Mouse (Mus musculus): Measurements from ENCODE around the gene Clps. TPM values are rescaled to one million over a fixed set of nuclear protein-coding genes. Genes with fewer than 3 reads are reported as not detected.

Clps gene
- polyA plus RNA-seq, 1 experiment from 2014 or later, result 0.33 TPM

- Histone ChIP-seq H3K27ac (ENCODE audit: low read depth) (peak overlapping the region; percentile 72; the same call in 1 of the 2 replicates), H3K27me3 (ENCODE audit: insufficient read depth, low read length) (no peaks in the 10 kb centered on the region), H3K4me3 (ENCODE audit: low read depth, low read length) (peak overlapping the region; percentile 69), H3K4me1 (ENCODE audit: insufficient read depth) (0 out of 2 replicates have a peak, but pooled peaks cover 6% of the 10 kb centered on the region), H3K9me3 (ENCODE audit: low read depth, low read length) (no peaks in the 10 kb centered on the region), H3K36me3 (ENCODE audit: insufficient read depth) (no peaks in the 10 kb centered on the region), H3K4me2 (peak overlapping the region; percentile 100), H3K9ac (peak overlapping the region; percentile 62)
- no peak for DNase-seq
- peak; percentile 57 for ATAC-seq (ENCODE audit: insufficient read depth)
- 9% methylated on average over 28 of the region's 28 CpGs for WGBS
- no peak for TF ChIP-seq CTCF (IDR thresholded peaks at IDR 0.05; ENCODE audit: low read depth)
Measured at GRCm38 (mm10) chr17:28523355-28524008, 37.1 kb downstream of the Clps start.

DNA sequence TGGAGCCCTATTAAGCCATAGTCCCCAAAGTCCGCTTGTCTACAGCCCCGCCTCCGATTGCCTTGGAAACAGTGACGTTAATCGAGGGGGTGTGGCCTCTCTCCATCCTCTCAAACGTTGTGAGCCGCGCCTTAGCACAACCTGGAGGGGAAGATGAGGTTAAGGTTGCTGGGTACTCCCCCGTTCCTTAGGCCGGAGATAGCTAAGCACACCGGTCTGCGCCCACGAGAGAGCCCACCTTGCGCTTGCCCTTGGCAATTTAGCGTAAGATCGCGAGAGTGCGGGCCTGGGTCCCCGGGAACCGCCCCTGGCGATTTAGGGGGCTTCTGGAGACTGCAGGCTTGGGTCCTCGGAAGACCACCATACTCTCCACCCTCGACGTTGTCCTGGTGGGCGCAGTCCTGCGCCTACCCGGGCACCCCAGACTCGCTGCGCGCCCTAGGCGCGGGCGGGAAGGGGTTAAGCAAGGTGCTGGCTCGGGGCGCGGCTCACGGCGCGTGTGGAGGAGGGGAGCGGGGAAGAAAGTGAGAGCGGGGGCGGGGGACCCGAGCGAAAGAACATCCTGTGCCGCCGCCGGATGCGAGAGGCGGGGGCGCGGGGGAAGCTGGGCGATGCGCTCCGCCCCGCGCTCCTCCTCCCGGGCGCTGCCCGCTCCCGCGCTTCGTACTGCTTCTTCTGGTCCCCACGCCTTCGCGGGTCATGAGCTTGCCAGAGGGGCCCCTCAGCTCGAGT lies 37.8 kb downstream of the Clps start:
- DNase-seq, result peak; percentile 94
- no peaks in the 10 kb centered on the region for H3K9me3 ChIP-seq (ENCODE audit: low read depth, low read length)
- H3K9ac ChIP-seq, result peak overlapping the region; percentile 62
- peak overlapping the region; percentile 100 for H3K4me2 ChIP-seq
- H3K36me3 ChIP-seq (ENCODE audit: insufficient read depth), result no peaks in the 10 kb centered on the region
- TF ChIP-seq CTCF (IDR thresholded peaks at IDR 0.05; ENCODE audit: low read depth), result 0 out of 2 replicates have a peak, but pooled peaks have one; percentile 3
- under 1% methylated on average over 62 of the region's 66 CpGs for WGBS
- no peaks in the 10 kb centered on the region for H3K27me3 ChIP-seq (ENCODE audit: insufficient read depth, low read length)
- H3K27ac ChIP-seq (ENCODE audit: low read depth), result peak overlapping the region; percentile 72
- H3K4me1 ChIP-seq (ENCODE audit: insufficient read depth), result peaks cover 9% of the 10 kb centered on the region; the same call in 1 of the 2 replicates
- ATAC-seq (ENCODE audit: insufficient read depth), result peak; percentile 71
- H3K4me3 ChIP-seq (ENCODE audit: low read depth, low read length), result peak overlapping the region; percentile 69

GRCm38 (mm10) chr17:28521920-28522319 lies 38.6 kb downstream of the Clps start:
- Histone ChIP-seq H3K4me2 (peak overlapping the region; percentile 100), H3K9ac (no peak overlapping the region), H3K27me3 (ENCODE audit: insufficient read depth, low read length) (no peaks in the 10 kb centered on the region), H3K9me3 (ENCODE audit: low read depth, low read length) (no peaks in the 10 kb centered on the region), H3K4me3 (ENCODE audit: low read depth, low read length) (peak overlapping the region; percentile 69), H3K4me1 (ENCODE audit: insufficient read depth) (peaks cover 9% of the 10 kb centered on the region; the same call in 1 of the 2 replicates), H3K36me3 (ENCODE audit: insufficient read depth) (no peaks in the 10 kb centered on the region), H3K27ac (ENCODE audit: low read depth) (no peak overlapping the region)
- ATAC-seq (ENCODE audit: insufficient read depth) (no peak), DNase-seq (no peak)
- TF ChIP-seq CTCF (IDR thresholded peaks at IDR 0.05; ENCODE audit: low read depth), result no peak
- 49% methylated on average over 6 of the region's 6 CpGs for WGBS

GRCm38 (mm10) chr17:28521071-28521726 lies 39.4 kb downstream of the Clps start:
- Histone ChIP-seq H3K9me3 (ENCODE audit: low read depth, low read length) (no peaks in the 10 kb centered on the region), H3K36me3 (ENCODE audit: insufficient read depth) (no peaks in the 10 kb centered on the region), H3K4me1 (ENCODE audit: insufficient read depth) (peaks cover 9% of the 10 kb centered on the region; the same call in 1 of the 2 replicates), H3K4me2 (no peak overlapping the region), H3K27ac (ENCODE audit: low read depth) (no peak overlapping the region), H3K4me3 (ENCODE audit: low read depth, low read length) (no peak overlapping the region), H3K27me3 (ENCODE audit: insufficient read depth, low read length) (no peaks in the 10 kb centered on the region), H3K9ac (no peak overlapping the region)
- ATAC-seq (ENCODE audit: insufficient read depth) (no peak), DNase-seq (no peak)
- 52% methylated on average over 5 of the region's 5 CpGs for whole genome bisulfite sequencing
- no peak for TF ChIP-seq CTCF (IDR thresholded peaks at IDR 0.05; ENCODE audit: low read depth)

GRCm38 (mm10) chr17:28520561-28520960 lies 40.0 kb downstream of the Clps start:
- no peaks in the 10 kb centered on the region for H3K36me3 ChIP-seq (ENCODE audit: insufficient read depth)
- ATAC-seq (ENCODE audit: insufficient read depth) (no peak), DNase-seq (no peak)
- no peak for TF ChIP-seq CTCF (IDR thresholded peaks at IDR 0.05; ENCODE audit: low read depth)
- H3K4me1 ChIP-seq (ENCODE audit: insufficient read depth), result peaks cover 9% of the 10 kb centered on the region; the same call in 1 of the 2 replicates
- no peak overlapping the region for H3K4me3 ChIP-seq (ENCODE audit: low read depth, low read length)
- 64% methylated on average over 4 of the region's 4 CpGs for WGBS
- no peaks in the 10 kb centered on the region for H3K27me3 ChIP-seq (ENCODE audit: insufficient read depth, low read length)
- no peak overlapping the region for H3K27ac ChIP-seq (ENCODE audit: low read depth)
- no peak overlapping the region for H3K9ac ChIP-seq
- no peaks in the 10 kb centered on the region for H3K9me3 ChIP-seq (ENCODE audit: low read depth, low read length)
- no peak overlapping the region for H3K4me2 ChIP-seq

- Histone ChIP-seq H3K9ac (no peak overlapping the region), H3K9me3 (ENCODE audit: low read depth, low read length) (no peaks in the 10 kb centered on the region), H3K4me3 (ENCODE audit: low read depth, low read length) (no peak overlapping the region), H3K27ac (ENCODE audit: low read depth) (no peak overlapping the region), H3K27me3 (ENCODE audit: insufficient read depth, low read length) (no peaks in the 10 kb centered on the region), H3K36me3 (ENCODE audit: insufficient read depth) (no peaks in the 10 kb centered on the region), H3K4me2 (no peak overlapping the region), H3K4me1 (ENCODE audit: insufficient read depth) (peaks cover 9% of the 10 kb centered on the region; the same call in 1 of the 2 replicates)
- TF ChIP-seq CTCF (IDR thresholded peaks at IDR 0.05; ENCODE audit: low read depth), result peak; percentile 42
- no peak for ATAC-seq (ENCODE audit: insufficient read depth)
- no peak for DNase-seq
- 83% methylated on average over 3 of the region's 3 CpGs for WGBS
Measured at GRCm38 (mm10) chr17:28519827-28520226, 40.7 kb downstream of the Clps start.

All from lung, embryonic 14.5 days (tissue).